Mouse (Mus musculus) C2C12 (cell line): ENCODE measurements at regions not wholly inside any gene's neighbourhood (a gene's known extent, or its start where the extent isn't known, plus 50 kb on each side); places are given as distances from the start of the nearest gene placed in this dataset.

Experiments
- H3K27me3 ChIP-seq: one replicate; pipeline ENCODE4 v1.6.1; 2011; ENCODE audit not compliant: control insufficient read depth, insufficient read depth, insufficient read length
- H3K36me3 ChIP-seq: one replicate; pipeline ENCODE4 v1.6.1; 2011; ENCODE audit not compliant: control insufficient read depth, insufficient read depth
- H3K4me3 ChIP-seq: one replicate; pipeline ENCODE4 v1.5.1; 2011; ENCODE audit warnings: mild to moderate bottlenecking, control low read depth; ENCODE audit not compliant: poor library complexity, insufficient read depth, severe bottlenecking
- H3K79me2 ChIP-seq: one replicate; pipeline ENCODE4 v1.6.1; 2011; ENCODE audit not compliant: control insufficient read depth, insufficient read depth
- H3K79me3 ChIP-seq: one replicate; pipeline ENCODE4 v1.6.1; 2011; ENCODE audit warnings: low read depth, control low read depth
- H3ac ChIP-seq: one replicate; pipeline ENCODE3; 2011; ENCODE audit warnings: low read depth; ENCODE audit not compliant: control insufficient read depth, insufficient read length
- CEBPB ChIP-seq: IDR thresholded peaks from one replicate; pipeline ENCODE4 v1.6.1; 2011; ENCODE audit warnings: low read depth, mild to moderate bottlenecking, control low read depth, moderate library complexity
- CTCF ChIP-seq: IDR thresholded peaks from one replicate; pipeline ENCODE4 v1.5.1; 2011; ENCODE audit not compliant: control insufficient read depth, insufficient read depth, insufficient read length
- FOSL1 ChIP-seq: IDR thresholded peaks from one replicate; pipeline ENCODE4 v1.8.0; 2011; ENCODE audit warnings: mild to moderate bottlenecking, low read length; ENCODE audit not compliant: poor library complexity, insufficient read depth, severe bottlenecking
- MAX ChIP-seq: IDR thresholded peaks from one replicate; pipeline ENCODE4 v1.6.1; 2011; ENCODE audit warnings: mild to moderate bottlenecking, control low read depth
- MYOD1 ChIP-seq: IDR thresholded peaks from one replicate; pipeline ENCODE4 v1.6.1; 2011; ENCODE audit warnings: low read depth; ENCODE audit not compliant: control insufficient read depth, insufficient read length
- MYOG ChIP-seq: IDR thresholded peaks from one replicate; pipeline ENCODE4 v1.6.1; 2011; ENCODE audit not compliant: control insufficient read depth, insufficient read length; ENCODE audit errors: extremely low read depth
- USF1 ChIP-seq: IDR thresholded peaks from one replicate; pipeline ENCODE4 v1.6.1; 2011; ENCODE audit warnings: low read depth, mild to moderate bottlenecking, control low read depth, moderate library complexity

- Histone ChIP-seq H3K36me3 (no peaks in the 10 kb centered on the region), H3K79me3 (no peaks in the 10 kb centered on the region), H3K79me2 (no peaks in the 10 kb centered on the region), H3ac (no peak overlapping the region), H3K27me3 (no peaks in the 10 kb centered on the region), H3K4me3 (no peak overlapping the region)
- no peak for TF ChIP-seq MAX
- TF ChIP-seq MYOG: no peak
Measured at GRCm38 (mm10) chr6:117480396-117480795, 312.1 kb downstream of the Cxcl12 start.

GRCm38 (mm10) chr6:117489161-117489560 lies 320.8 kb downstream of the Cxcl12 start:
- Histone ChIP-seq H3ac (no peak overlapping the region), H3K36me3 (no peaks in the 10 kb centered on the region), H3K27me3 (no peaks in the 10 kb centered on the region), H3K79me3 (no peaks in the 10 kb centered on the region), H3K4me3 (no peak overlapping the region), H3K79me2 (no peaks in the 10 kb centered on the region)
- TF ChIP-seq MYOG (no peak), MYOD1 (no peak), CEBPB (no peak), FOSL1 (no peak), CTCF (no peak), USF1 (no peak), MAX (no peak)

- no peak overlapping the region for H3ac ChIP-seq
- no peaks in the 10 kb centered on the region for H3K27me3 ChIP-seq
- H3K4me3 ChIP-seq: no peak overlapping the region
- TF ChIP-seq MAX: no peak
- no peak for TF ChIP-seq FOSL1
- no peak for TF ChIP-seq MYOD1
- no peak for TF ChIP-seq USF1
- no peak for TF ChIP-seq CTCF
- TF ChIP-seq MYOG: no peak
- TF ChIP-seq CEBPB: no peak
- H3K79me3 ChIP-seq: no peaks in the 10 kb centered on the region
- no peaks in the 10 kb centered on the region for H3K79me2 ChIP-seq
- H3K36me3 ChIP-seq: no peaks in the 10 kb centered on the region
Measured at GRCm38 (mm10) chr6:117489761-117490396, 321.5 kb downstream of the Cxcl12 start.

- H3K79me3 ChIP-seq: no peaks in the 10 kb centered on the region
- no peaks in the 10 kb centered on the region for H3K79me2 ChIP-seq
- no peaks in the 10 kb centered on the region for H3K27me3 ChIP-seq
- no peak overlapping the region for H3ac ChIP-seq
- TF ChIP-seq CTCF (no peak), MAX (no peak), FOSL1 (no peak), CEBPB (no peak), USF1 (no peak), MYOG (no peak), MYOD1 (no peak)
- H3K4me3 ChIP-seq: no peak overlapping the region
- H3K36me3 ChIP-seq: no peaks in the 10 kb centered on the region
Measured at GRCm38 (mm10) chr6:117494971-117495370, 326.6 kb downstream of the Cxcl12 start.

- H3K27me3 ChIP-seq: no peaks in the 10 kb centered on the region
- TF ChIP-seq MAX (no peak), USF1 (peak; percentile 67), MYOD1 (no peak), MYOG (no peak), FOSL1 (peak; percentile 36)
- no peaks in the 10 kb centered on the region for H3K36me3 ChIP-seq
- H3ac ChIP-seq: no peak overlapping the region
- no peaks in the 10 kb centered on the region for H3K79me3 ChIP-seq
- H3K4me3 ChIP-seq: no peak overlapping the region
- no peaks in the 10 kb centered on the region for H3K79me2 ChIP-seq
Measured at GRCm38 (mm10) chr6:117497337-117497736, 329.0 kb downstream of the Cxcl12 start.

- Histone ChIP-seq H3K36me3 (no peaks in the 10 kb centered on the region), H3ac (no peak overlapping the region), H3K27me3 (no peaks in the 10 kb centered on the region), H3K4me3 (no peak overlapping the region), H3K79me3 (no peaks in the 10 kb centered on the region), H3K79me2 (no peaks in the 10 kb centered on the region)
- TF ChIP-seq FOSL1: no peak
- TF ChIP-seq USF1: no peak
- no peak for TF ChIP-seq MYOD1
- no peak for TF ChIP-seq CTCF
- TF ChIP-seq MAX: no peak
- TF ChIP-seq CEBPB: no peak
- TF ChIP-seq MYOG: no peak
Measured at GRCm38 (mm10) chr6:117497904-117498303, 329.6 kb downstream of the Cxcl12 start.
